Mouse (Mus musculus) skeletal muscle tissue, postnatal 0 days (tissue): ENCODE data around the gene Ccdc39. TPM values are rescaled to one million over a fixed set of nuclear protein-coding genes. Genes with fewer than 3 reads are reported as not detected.

Source experiments
- polyA plus RNA-seq: library from polyadenylated mRNA; unstranded; fragments of >200 nt; fragmentation: Nextera tagmentation; extraction: Ambion mirVana; gene quantifications from 2 replicates; pipeline ENCODE4 v1.2.1, GENCODE M21; 2015

Ccdc39 gene
- polyA plus RNA-seq: 0.35 and 0.54 TPM in 2 replicates

DNA sequence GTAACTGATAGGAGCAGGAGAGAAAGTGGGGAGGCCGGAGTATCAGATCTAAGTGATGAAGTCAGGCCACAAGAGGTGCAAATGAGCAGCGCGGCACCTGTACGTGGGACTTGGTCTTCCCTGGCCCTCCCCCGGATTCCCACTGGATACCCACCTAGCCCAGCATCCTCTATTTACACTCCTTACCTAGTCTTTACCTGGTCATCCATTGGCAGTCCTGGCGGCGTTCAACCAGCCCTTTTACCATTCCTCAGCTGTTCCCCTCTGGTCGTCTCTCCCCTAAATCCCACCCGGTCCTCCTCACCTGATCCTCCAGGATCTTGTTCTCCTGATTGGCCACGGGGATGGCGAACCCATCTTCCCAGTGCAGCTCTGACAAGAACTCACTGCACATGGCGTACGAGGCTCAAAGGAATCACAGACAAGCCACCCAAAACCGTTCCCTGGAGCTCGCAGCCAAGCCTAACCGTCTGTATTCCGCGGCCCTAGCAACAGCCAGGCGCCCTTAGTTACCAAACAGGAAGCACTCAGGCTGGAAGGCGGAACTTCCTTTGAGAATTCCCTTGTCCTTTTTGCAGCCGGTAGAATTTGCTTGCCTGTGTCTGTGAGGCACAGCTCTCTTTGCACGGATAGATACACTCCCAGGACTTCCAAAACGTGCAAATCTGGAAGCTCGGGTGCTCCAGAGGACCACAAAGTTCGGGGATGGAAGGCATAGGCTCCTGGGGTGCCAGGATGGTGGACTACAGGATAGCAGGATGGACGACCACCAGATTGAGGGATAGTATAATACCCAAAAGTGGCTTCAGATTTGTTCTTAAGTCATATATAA, at the start of gene Ccdc39:
Gene Ccdc39, minus strand, starts transcription at position 510 of the 832 bp plus-strand sequence.

DNA sequence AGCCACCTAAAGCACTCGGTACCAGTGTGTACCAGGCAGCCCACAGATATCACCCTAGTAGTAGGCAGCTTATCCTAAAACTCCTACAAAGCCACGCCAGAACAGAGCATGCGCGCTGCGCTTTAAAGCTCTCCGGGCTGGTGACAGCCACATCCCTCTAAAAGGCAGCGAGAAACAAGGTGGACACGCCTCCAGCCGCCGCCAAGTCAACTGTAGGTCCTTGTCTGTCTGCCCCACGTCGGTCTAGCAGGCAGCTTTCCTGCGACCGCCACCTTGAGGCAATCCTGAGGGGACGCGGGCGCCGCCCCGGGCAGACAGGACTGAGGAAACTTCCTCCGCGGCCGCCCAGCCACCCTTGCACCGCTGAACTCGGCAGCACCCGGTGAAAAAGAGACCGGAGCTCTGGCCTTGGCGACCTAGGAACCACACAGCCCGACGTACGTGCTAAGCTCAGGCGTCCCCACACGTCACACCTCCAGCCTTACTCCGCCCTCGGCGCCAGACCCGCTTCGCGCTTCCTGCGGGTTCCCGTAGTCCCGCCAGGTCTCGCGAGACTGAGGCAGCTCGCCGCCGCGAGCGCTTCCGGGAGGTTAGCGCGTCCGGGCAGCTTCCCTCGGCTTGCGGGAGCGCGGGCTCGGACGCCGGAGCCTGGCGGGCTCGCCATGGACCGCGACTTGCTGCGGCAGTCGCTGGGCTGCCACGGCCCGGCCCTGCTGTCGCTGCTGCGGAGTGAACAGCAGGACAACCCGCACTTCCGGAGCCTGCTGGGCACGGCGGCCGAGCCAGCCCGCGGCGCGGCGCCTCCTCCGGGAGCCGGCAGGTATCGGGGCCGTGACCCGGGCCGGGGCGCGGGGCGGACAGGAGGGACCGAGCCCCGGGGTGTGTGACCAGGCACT, 44.2 kb downstream of the Ccdc39 start, which contains the start of gene Ttc14:
Gene Ttc14, plus strand, starts transcription at position 216 of the 896 bp plus-strand sequence.

Other genes starting within 250 kb of the Ccdc39 start
- gene Ttc14, start 44.5 kb downstream of the Ccdc39 start, polyA plus RNA-seq: 23.1 and 25.8 TPM in 2 replicates
- gene Fxr1, start 175.6 kb upstream of the Ccdc39 start, polyA plus RNA-seq: 150 and 152 TPM in 2 replicates
- 140 and 154 TPM in 2 replicates for gene Dnajc19, start 237.0 kb upstream of the Ccdc39 start, polyA plus RNA-seq